Mouse (Mus musculus) lung, embryonic 15.5 days (tissue): ENCODE measurements around the gene Cds1. TPM values are rescaled to one million over a fixed set of nuclear protein-coding genes. Genes with fewer than 3 reads are reported as not detected.
A peak's percentile ranks its signal among the peaks of the same experiment; 100 is the strongest.

Experiments
- ATAC-seq: fragments of 200-750 bp; cut with Nextera tagmentation; 2 replicates; pipeline ENCODE4 v1.8.0; 2017; ENCODE audit warnings: moderate number of reproducible peaks, borderline replicate concordance; ENCODE audit not compliant: low FRiP score, low TSS enrichment; ENCODE audit errors: extremely low read depth
- H3K27ac ChIP-seq: fragments of 300-500 bp; sonication (generic); 2 replicates; pipeline ENCODE4 v1.5.1; 2015; ENCODE audit warnings: moderate library complexity, mild to moderate bottlenecking, inconsistent platforms
- H3K27me3 ChIP-seq: fragments of 300-500 bp; sonication (generic); 2 replicates; pipeline ENCODE4 v1.6.1; 2015; ENCODE audit warnings: inconsistent platforms
- H3K36me3 ChIP-seq: fragments of 300-500 bp; sonication (generic); 2 replicates; pipeline ENCODE4 v1.6.1; 2015; ENCODE audit warnings: inconsistent platforms
- H3K4me1 ChIP-seq: fragments of 300-500 bp; sonication (generic); 2 replicates; pipeline ENCODE4 v1.6.1; 2015; ENCODE audit warnings: inconsistent platforms
- H3K4me2 ChIP-seq: fragments of 300-500 bp; sonication (generic); 2 replicates; pipeline ENCODE4 v1.6.1; 2015; ENCODE audit warnings: inconsistent platforms, mild to moderate bottlenecking, moderate library complexity
- H3K4me3 ChIP-seq: fragments of 300-500 bp; sonication (generic); 2 replicates; pipeline ENCODE4 v1.5.1; 2015; ENCODE audit warnings: mild to moderate bottlenecking, inconsistent platforms
- H3K9ac ChIP-seq: fragments of 300-500 bp; sonication (generic); 2 replicates; pipeline ENCODE4 v1.6.1; 2015; ENCODE audit warnings: inconsistent platforms
- H3K9me3 ChIP-seq: fragments of 300-500 bp; sonication (generic); 2 replicates; pipeline ENCODE4 v1.6.1; 2016; ENCODE audit warnings: inconsistent platforms
- WGBS: fragments of 180-500 bp; shearing (Covaris S2); methylation state at CpG from one replicate; pipeline ENCODE4 v1.1.7; 2015; 5-methylcytosine and 5-hydroxymethylcytosine counted together
- polyA plus RNA-seq: library from polyadenylated mRNA; unstranded; fragments of >200 nt; fragmentation: Nextera tagmentation; extraction: Ambion mirVana; gene quantifications from 2 replicates; pipeline ENCODE4 v1.2.1, GENCODE M21; 2015

Gene Cds1
- polyA plus RNA-seq, 1 experiment from 2014 or later = 7.4 TPM

DNA sequence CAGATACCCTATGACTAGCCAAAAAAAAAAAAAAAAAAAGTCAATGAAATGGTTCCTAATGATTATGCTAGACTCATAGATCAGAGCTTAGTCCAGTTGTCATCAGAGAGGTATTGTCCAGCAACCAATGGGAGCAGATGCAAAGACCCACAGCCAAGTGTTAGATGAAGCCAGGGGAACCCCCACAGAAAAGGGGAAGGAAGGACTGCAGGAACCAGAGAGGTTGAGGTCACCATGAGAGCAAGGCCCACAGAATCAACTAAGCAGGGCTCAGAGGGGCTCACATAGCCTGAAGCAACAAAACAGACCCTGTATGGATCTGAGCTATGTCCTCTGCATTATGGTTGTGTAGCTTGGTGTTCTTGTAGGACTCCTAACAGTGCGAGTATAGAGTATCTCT lies 11.2 kb upstream of the Cds1 start:
- no peaks in the 10 kb centered on the region for H3K9me3 ChIP-seq
- H3K36me3 ChIP-seq = no peaks in the 10 kb centered on the region
- no peak for ATAC-seq
- no peak overlapping the region for H3K4me3 ChIP-seq
- WGBS = 65% methylated on average over 1 of the region's 1 CpGs
- no peaks in the 10 kb centered on the region for H3K4me1 ChIP-seq
- H3K27ac ChIP-seq = no peak overlapping the region
- no peak overlapping the region for H3K9ac ChIP-seq
- H3K4me2 ChIP-seq = no peak overlapping the region
- no peaks in the 10 kb centered on the region for H3K27me3 ChIP-seq

DNA sequence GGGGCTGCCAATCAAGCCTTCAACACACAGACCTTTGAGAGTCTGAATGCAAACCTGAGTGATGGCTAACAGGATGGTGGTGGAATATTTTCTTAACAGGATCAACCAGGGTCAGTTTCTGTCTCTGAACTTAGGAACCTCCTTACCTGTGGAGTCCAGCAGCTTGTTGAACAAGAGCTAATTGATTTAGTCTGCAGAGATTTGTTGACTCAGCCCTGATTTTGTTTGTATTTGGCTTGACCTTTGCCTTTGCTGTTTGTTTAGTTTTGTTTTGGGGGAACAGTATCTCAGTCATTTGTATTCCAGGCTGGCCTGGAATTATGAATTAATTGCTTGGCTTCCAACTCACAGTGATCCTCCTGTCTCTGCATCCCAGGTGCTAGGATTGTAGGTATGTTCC lies 7.3 kb upstream of the Cds1 start:
- H3K4me3 ChIP-seq = no peak overlapping the region
- no peak for ATAC-seq
- H3K27me3 ChIP-seq = no peaks in the 10 kb centered on the region; the same call in 1 of the 2 replicates
- no peak overlapping the region for H3K9ac ChIP-seq
- no peaks in the 10 kb centered on the region for H3K4me1 ChIP-seq
- no peaks in the 10 kb centered on the region for H3K9me3 ChIP-seq
- no peak overlapping the region for H3K4me2 ChIP-seq
- no peaks in the 10 kb centered on the region for H3K36me3 ChIP-seq
- H3K27ac ChIP-seq = no peak overlapping the region

DNA sequence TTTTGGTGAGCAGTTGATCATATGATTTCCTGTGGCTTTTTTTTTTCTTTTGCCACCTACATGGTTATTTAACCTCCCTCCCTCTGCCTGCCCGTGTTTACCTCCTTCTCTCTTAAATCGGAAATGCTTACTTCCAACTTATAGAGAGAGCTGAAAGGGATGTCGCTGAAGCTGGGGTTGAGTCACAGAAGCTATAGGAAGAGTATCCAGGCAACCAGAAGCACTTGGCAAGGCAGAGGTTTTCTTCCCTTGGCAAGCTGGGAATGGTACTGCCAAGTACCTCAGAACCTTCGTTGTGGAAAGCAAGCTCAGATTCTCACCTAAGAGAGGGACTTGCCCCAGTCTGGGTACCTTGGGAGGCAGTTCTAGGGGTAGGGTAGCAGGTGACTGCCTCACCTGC lies 3.2 kb upstream of the Cds1 start:
- H3K9me3 ChIP-seq = no peaks in the 10 kb centered on the region
- H3K9ac ChIP-seq = no peak overlapping the region
- peaks cover 19% of the 10 kb centered on the region for H3K4me1 ChIP-seq
- H3K4me3 ChIP-seq = no peak overlapping the region
- H3K4me2 ChIP-seq = no peak overlapping the region
- H3K36me3 ChIP-seq = no peaks in the 10 kb centered on the region
- no peak for ATAC-seq
- H3K27me3 ChIP-seq = peaks cover 35% of the 10 kb centered on the region
- WGBS = 59% methylated on average over 4 of the region's 4 CpGs
- no peak overlapping the region for H3K27ac ChIP-seq

DNA sequence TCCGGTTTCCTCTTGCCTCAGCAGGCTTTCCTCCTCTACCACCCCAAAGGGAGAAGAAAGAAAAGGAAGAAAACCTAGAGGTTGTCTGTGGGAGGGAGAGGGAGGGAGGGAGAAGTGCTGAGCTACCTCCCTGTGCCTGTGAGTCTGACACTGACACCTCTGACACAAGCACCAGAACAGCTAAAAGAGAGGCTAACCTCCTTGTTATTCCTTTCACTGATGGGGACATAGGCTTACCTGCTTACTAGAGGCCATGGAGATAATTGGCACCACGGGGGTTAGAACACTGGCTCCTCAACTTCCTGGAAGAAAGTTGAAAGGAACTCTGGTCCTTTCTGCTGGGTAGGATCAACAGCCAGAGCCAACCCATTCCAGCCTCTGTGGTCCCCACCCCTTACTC lies 1.4 kb upstream of the Cds1 start:
- H3K9me3 ChIP-seq = no peaks in the 10 kb centered on the region
- WGBS = 11% methylated on average over 2 of the region's 2 CpGs
- H3K4me3 ChIP-seq = no peak overlapping the region
- no peak for ATAC-seq
- no peak overlapping the region for H3K27ac ChIP-seq
- no peak overlapping the region for H3K4me2 ChIP-seq
- H3K27me3 ChIP-seq = peaks cover 48% of the 10 kb centered on the region
- H3K4me1 ChIP-seq = peaks cover 22% of the 10 kb centered on the region
- no peaks in the 10 kb centered on the region for H3K36me3 ChIP-seq
- H3K9ac ChIP-seq = no peak overlapping the region

DNA sequence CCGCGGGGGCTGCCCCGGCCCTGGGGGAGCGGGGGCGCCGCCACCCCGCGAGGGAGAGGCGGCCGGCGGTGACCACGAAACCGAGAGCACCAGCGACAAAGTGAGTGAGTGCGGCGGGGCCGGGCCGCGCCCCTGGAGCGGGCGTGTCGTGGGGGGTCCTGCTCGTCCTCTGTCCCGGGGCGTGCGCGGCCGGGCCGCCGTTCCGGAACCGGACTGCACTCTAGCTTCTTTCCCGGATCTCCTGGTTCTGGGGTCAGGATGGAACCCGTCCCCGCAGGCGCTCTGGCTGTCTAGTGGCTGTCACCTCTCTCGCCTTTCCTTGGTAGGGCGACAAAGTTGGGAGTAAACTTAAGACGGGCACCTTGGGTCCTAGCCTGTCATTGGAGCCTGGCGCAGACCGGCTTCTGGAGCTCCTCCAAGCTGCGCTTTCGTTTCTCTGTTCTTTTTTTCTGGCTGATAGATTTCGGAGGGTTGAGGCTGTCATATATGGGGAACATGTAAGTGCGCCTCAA lies 516 bp downstream of the Cds1 start:
- Histone ChIP-seq H3K36me3 (no peaks in the 10 kb centered on the region), H3K4me1 (peaks cover 22% of the 10 kb centered on the region), H3K9me3 (no peaks in the 10 kb centered on the region), H3K27ac (0 out of 2 replicates have a peak overlapping the region, but pooled peaks have one; percentile 42), H3K4me2 (peak overlapping the region; percentile 99), H3K4me3 (peak overlapping the region; percentile 64), H3K27me3 (peaks cover 56% of the 10 kb centered on the region), H3K9ac (peak overlapping the region; percentile 53)
- ATAC-seq = 0 out of 2 replicates have a peak, but pooled peaks have one; percentile 28
- under 1% methylated on average over 44 of the region's 45 CpGs for WGBS

DNA sequence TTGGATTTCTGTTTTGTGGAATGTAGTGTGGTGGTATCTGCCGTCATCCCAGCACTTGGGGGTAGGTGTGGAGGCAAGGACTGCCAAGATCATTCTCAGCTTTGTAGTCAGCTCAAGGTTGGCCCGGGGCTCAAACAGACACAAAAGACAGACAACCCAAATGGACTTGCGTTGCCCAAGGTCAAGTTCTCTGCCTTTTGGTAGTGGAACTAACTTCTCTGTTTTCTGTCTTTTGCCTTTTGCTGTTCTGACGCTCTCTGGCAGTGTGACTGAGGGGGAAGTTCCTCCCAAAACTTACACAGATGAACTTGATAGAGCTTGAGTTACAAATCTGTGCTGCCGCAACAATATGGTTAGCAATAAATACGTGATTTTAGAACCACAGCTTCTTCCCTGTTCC lies 1.3 kb downstream of the Cds1 start:
- Histone ChIP-seq H3K27ac (no peak overlapping the region), H3K4me1 (peaks cover 22% of the 10 kb centered on the region), H3K4me2 (peak overlapping the region; percentile 99), H3K36me3 (no peaks in the 10 kb centered on the region), H3K27me3 (peaks cover 56% of the 10 kb centered on the region), H3K9ac (no peak overlapping the region), H3K9me3 (no peaks in the 10 kb centered on the region), H3K4me3 (peak overlapping the region; percentile 64; the same call in 1 of the 2 replicates)
- 14% methylated on average over 6 of the region's 6 CpGs for WGBS
- ATAC-seq = no peak

DNA sequence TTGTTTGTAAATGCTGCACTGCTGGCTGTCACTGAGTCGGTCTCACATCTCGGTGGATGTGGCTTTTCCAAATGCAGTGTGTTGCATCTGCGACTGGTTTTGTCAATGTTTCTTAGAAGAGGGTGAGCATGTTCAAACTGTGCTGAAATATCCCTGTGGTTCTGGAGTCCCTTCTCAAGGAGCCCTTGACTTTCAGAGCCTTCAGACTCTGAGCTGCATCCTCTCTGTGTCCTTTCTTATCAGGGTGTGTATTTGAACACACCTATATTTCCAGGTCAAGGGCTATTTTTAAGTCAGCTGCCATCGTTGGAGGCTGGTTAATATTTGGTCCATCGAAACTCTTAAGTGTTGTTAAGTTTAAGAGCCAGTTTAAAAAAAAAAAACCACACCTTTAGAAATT lies 2.2 kb downstream of the Cds1 start:
- H3K27me3 ChIP-seq = peaks cover 61% of the 10 kb centered on the region
- H3K9me3 ChIP-seq = no peaks in the 10 kb centered on the region
- ATAC-seq = no peak
- no peak overlapping the region for H3K4me3 ChIP-seq
- peak overlapping the region; percentile 99; the same call in 1 of the 2 replicates for H3K4me2 ChIP-seq
- H3K27ac ChIP-seq = no peak overlapping the region
- no peak overlapping the region for H3K9ac ChIP-seq
- H3K36me3 ChIP-seq = no peaks in the 10 kb centered on the region
- peaks cover 22% of the 10 kb centered on the region for H3K4me1 ChIP-seq
- 43% methylated on average over 5 of the region's 5 CpGs for WGBS

DNA sequence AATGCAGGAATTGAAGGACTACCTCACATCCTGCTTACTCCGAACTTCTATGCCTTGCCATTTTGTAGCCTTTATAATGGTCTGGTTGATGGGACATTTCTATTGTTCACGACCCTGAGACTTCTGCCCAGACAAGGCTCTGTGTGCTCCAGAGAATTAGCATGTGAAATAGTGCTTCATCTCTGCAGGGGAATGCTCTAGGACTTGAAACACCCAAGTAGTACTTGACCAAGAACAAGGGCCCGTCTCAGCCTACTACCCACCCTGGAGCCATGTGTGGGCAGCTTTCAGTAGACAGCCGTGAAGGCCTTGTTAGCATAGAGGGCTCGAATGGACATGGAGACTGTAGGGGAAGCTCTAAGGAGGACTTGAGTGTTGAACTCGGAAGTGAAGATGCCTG lies 2.6 kb downstream of the Cds1 start:
- H3K9ac ChIP-seq = no peak overlapping the region
- no peak overlapping the region for H3K4me3 ChIP-seq
- H3K4me2 ChIP-seq = 0 out of 2 replicates have a peak overlapping the region, but pooled peaks have one; percentile 4
- WGBS = 69% methylated on average over 6 of the region's 6 CpGs
- no peak for ATAC-seq
- peaks cover 22% of the 10 kb centered on the region for H3K4me1 ChIP-seq
- peaks cover 61% of the 10 kb centered on the region for H3K27me3 ChIP-seq
- H3K27ac ChIP-seq = no peak overlapping the region
- no peaks in the 10 kb centered on the region for H3K9me3 ChIP-seq
- H3K36me3 ChIP-seq = no peaks in the 10 kb centered on the region

DNA sequence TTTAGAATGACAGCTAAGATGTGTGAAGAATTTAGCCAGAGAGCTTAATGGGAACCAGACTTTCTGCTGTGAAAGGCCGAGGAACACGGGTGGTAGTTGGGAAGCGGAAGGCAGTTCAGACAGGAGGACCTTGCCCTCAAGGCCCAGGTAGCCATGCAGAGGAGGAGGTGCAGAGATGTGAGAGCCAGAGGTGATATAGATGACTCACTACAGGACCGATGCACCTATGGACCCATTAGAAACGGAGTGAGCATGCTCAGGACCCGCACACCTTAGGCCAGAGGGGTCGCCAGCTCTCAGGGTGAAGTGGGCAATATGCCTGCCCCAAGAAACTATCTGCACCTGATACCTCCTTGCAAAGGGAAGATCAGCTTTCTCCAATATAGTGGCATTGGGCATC lies 3.6 kb downstream of the Cds1 start:
- Histone ChIP-seq H3K36me3 (no peaks in the 10 kb centered on the region), H3K4me1 (peaks cover 22% of the 10 kb centered on the region), H3K27me3 (peaks cover 53% of the 10 kb centered on the region), H3K27ac (no peak overlapping the region), H3K9me3 (no peaks in the 10 kb centered on the region), H3K4me3 (no peak overlapping the region), H3K9ac (no peak overlapping the region), H3K4me2 (no peak overlapping the region)
- 90% methylated on average over 7 of the region's 7 CpGs for WGBS
- ATAC-seq = no peak

DNA sequence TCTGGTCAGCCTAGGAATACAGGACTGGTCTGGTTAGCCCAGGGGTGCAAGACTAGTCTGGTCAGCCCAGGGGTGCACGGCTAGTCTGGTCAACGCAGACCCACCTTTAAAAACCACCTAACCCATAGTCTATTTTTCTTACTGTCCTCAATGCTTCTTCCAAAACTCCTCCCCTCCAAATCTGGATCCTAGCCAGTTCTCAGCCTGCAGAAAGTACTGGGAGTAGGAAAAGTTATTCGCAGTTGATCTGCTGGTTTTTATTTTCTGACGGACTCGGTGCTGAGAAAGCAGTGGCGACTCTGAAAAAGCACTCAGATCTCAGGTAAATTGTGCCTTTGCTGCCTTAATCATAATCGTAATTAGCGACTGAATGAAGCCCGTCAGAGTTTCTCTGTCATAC lies 7.7 kb downstream of the Cds1 start:
- Histone ChIP-seq H3K9ac (no peak overlapping the region), H3K27me3 (peaks cover 23% of the 10 kb centered on the region), H3K4me2 (no peak overlapping the region), H3K4me3 (no peak overlapping the region), H3K36me3 (no peaks in the 10 kb centered on the region), H3K9me3 (no peaks in the 10 kb centered on the region), H3K4me1 (no peaks in the 10 kb centered on the region), H3K27ac (no peak overlapping the region)
- WGBS = 73% methylated on average over 9 of the region's 9 CpGs
- no peak for ATAC-seq

DNA sequence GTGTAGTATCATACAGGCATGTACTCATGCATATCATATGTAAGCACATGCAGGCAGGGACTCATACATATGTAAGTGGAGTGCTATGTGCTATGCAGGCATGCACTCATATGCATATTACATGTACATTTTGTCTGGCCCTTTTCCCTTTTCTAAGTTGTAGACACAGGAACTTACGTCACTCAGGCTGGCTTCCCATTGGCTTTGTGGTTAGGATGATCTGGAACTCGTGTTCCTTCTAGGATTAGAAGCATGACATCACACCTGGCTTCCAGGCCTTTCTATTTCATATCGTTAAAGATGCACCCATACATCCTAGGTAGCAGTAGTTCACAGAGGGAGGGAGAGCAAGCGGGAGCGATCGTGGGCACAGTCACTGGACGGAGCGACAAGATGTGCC lies 10.3 kb downstream of the Cds1 start:
- H3K36me3 ChIP-seq = no peaks in the 10 kb centered on the region
- no peak overlapping the region for H3K27ac ChIP-seq
- no peak overlapping the region for H3K4me2 ChIP-seq
- H3K4me3 ChIP-seq = no peak overlapping the region
- H3K4me1 ChIP-seq = no peaks in the 10 kb centered on the region
- H3K9me3 ChIP-seq = no peaks in the 10 kb centered on the region
- peaks cover 6% of the 10 kb centered on the region; the same call in 1 of the 2 replicates for H3K27me3 ChIP-seq
- H3K9ac ChIP-seq = no peak overlapping the region
- WGBS = 87% methylated on average over 8 of the region's 8 CpGs
- ATAC-seq = no peak

DNA sequence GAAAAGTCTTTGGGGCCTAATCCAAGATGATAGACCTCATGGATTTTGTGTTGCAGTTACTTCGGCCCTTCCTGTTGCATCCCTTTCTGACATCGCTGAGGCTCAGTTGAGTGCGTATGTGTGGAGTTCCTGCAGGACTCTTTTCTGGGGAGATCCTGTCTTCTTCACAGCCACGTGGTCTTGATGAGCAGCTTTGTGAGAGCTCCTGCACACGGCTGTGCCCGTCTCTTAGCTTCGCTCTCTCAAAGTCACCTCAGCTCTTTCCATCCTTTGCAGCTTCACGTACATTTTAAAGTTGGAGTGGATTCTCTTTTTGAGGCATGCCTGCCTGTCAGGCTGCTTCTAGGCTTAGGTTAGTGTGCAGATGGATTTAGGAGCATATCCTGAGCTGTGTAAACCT lies 11.6 kb downstream of the Cds1 start:
- ATAC-seq = no peak
- Histone ChIP-seq H3K27me3 (0 out of 2 replicates have a peak, but pooled peaks cover 4% of the 10 kb centered on the region), H3K36me3 (no peaks in the 10 kb centered on the region), H3K4me2 (no peak overlapping the region), H3K4me1 (no peaks in the 10 kb centered on the region), H3K27ac (no peak overlapping the region), H3K9me3 (no peaks in the 10 kb centered on the region), H3K4me3 (no peak overlapping the region), H3K9ac (no peak overlapping the region)
- WGBS = 72% methylated on average over 8 of the region's 8 CpGs

DNA sequence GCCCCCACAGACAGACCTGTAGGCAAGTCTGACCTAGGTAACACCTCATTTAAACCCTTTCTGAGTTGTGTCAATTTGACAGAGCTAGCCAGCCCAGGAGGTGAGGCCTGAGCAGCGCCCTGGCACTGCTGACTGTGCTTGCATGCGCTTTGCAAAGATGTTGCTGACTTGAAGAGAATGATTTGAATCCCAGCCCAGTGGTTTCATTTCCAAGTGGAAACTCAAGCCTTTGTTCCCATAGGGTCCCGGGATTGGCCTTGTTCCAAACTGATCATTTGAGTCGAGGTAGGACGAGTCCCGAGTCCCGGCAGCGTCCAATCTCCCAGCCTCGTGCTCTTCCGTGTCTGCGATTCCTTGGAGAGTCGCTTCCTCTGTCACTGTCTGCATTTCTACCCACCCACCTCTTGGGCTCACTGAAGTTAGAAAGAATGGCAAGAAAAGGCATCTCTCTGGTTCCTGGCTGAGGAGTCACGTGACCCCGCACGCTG lies 14.5 kb downstream of the Cds1 start:
- 69% methylated on average over 15 of the region's 15 CpGs for WGBS
- no peak for ATAC-seq
- H3K27ac ChIP-seq = no peak overlapping the region
- H3K27me3 ChIP-seq = no peaks in the 10 kb centered on the region
- peaks cover 3% of the 10 kb centered on the region; the same call in 1 of the 2 replicates for H3K4me1 ChIP-seq
- H3K36me3 ChIP-seq = no peaks in the 10 kb centered on the region
- H3K9me3 ChIP-seq = no peaks in the 10 kb centered on the region
- no peak overlapping the region for H3K4me3 ChIP-seq
- H3K4me2 ChIP-seq = no peak overlapping the region
- H3K9ac ChIP-seq = no peak overlapping the region
